Mouse (Mus musculus): ENCODE data around the gene Masp2. TPM values are rescaled to one million over a fixed set of nuclear protein-coding genes. Genes with fewer than 3 reads are reported as not detected.

Masp2 gene
- total RNA-seq, 2 experiments from 2014 or later: 1.7 to 2.6 TPM

DNA sequence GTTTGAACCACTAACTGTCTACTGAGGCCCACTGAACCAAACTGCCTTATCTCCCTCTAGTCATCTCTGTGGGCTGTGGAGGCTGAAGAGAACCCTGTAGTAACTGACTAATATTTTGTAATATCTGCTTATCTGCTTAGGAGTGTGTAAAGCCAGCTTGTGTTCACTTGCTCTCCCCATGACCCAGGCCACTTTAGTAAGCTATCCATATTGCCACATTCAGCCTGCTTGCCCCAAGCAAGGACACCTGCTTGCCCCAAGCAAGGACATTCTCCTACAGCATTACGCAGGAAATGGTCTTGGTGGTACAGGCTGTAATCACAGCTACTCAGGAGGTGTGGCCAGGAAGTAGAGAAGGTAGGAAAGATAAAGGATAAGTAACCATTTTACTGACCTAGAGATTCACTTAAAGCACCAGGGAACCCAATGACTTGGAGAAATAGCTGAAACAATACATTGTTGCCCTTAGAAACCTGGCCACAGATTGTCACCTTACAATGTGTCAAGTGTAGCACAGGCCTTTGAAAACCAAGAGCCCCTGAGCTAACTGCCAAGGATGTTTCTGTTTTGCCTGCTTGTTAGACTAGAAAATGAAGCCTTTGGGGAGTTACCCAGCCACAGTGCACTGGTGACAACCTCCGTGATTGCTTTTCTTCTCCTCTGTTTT lies 31.2 kb downstream of the Masp2 start:
- DNase-seq (ENCODE audit: low spot score in 2 of 2): no peak

DNA sequence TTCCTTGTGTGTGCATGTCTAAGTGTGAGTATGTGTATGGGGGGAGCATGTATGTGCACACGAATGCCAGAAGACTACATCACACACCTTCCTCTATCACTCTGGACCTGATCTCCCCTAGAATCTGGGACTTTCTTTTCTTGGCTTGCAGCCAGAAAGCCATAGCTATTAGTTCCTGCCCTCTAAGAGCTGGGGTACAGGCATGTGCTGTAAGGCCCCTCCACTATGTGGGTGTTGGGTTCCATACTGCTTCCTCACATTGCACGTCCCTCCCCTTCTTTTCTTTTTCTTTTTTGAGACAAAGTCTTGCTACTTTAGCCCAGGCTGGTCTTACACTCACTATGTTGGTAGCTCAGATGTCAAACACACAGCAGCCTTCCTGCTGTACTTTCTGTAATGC lies 33.0 kb downstream of the Masp2 start:
- no peak for DNase-seq (ENCODE audit: low spot score in 2 of 2)

DNA sequence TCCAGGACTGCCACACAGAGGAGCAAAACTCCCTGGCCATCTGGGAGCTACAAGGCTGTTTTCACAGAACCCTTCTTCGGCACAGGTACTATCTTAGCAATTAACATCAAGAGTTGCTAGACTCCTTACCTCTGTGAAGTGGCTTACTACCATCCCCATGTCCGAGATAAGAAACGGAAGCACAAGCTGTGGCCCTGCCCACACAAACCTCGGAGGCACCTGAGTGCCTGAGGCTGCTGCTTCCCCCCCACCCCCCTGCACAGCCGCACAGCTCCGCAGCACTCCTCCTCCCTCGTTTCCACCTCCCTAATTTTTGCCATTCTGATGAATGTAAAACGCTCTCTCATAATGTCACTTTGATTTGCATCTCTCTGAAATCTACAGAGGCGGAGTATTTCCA lies 35.9 kb downstream of the Masp2 start:
- DNase-seq (ENCODE audit: low spot score in 2 of 2): no peak

DNA sequence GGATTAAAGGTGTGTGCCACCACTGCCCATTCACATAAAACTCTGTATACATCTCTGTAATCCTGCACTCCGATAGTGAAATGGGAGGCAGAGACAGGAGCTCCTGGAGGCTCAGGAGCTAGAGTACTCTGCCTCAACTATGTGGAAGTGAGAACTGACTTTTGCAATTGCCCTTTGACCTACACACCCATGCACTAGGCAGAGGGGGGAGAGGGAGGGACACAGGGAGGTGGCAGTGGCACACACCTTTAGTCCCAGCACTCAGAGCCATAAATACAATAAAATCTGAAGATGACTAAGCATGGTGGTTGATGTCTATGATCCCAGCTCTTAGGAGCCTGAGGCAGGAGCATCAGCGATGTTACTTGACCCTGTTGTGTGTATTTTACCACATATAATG lies 37.1 kb downstream of the Masp2 start:
- DNase-seq (ENCODE audit: low spot score in 2 of 2): no peak

DNA sequence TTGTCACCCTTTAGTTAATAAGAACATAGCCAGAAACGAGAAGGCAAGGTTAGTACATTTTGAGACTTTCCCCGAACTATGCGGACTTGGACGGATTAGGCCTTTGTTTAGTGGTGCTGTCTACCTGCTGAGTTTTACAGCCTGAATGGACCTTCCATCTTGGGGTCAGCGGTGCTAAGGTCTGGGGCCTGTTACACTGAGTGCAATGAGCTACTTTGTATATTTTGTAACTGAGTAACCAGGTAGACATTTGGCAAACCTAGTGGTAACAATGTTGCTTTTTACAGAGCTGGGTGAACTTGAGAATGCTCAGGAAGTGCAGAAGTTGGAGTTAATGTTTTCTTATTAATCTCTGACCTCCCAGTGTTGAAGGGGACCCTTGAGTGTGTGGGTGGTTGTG lies 38.8 kb downstream of the Masp2 start:
- no peak for DNase-seq (ENCODE audit: low spot score in 2 of 2)

DNA sequence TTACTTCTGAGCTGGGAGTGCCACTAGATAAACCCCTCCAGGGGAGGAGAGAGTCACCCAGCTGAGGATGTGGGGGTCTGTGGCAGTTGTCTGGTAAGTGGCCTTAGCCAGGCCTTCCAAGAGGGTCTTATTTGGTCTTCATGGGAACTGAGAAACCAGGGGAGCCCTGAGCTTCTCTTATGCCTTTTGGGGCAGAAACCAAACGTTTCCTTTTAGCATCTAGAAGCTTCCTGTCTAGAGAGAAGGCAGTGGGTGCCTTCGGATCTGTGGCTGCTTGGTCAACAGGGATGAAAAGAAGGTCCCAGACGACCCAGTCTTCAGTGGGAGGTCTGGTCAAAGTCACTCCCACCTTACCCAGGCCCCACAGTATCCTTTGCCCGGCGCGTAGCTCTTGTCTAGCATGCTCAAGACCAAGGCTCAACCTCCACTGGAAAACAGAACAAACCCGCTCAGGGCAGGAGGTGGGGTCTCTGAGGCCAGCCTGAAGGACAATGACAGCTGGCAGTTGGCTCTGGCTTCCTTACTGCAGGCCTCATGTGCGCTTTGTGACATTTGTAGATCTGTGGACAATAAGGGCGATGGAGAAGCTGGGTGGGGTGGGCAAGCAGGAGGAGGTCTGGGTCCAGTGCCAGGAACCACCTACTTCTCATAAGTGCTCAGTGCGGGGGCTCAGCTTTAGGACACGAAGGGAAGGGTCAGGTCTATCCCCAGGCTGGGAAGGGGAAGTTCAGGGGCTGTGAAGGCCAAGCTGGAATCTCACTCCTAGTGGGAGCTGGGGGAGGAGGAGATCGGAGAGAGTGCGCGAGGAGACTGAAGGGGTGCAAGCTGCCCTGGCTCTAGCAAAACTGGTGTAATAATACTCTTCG lies 41.2 kb downstream of the Masp2 start, which contains the start of gene Gm572:
Gene Gm572 (plus strand): TSS at position 27 of the 866 bp plus-strand sequence.
- no peak for DNase-seq (ENCODE audit: low spot score in 2 of 2)

DNA sequence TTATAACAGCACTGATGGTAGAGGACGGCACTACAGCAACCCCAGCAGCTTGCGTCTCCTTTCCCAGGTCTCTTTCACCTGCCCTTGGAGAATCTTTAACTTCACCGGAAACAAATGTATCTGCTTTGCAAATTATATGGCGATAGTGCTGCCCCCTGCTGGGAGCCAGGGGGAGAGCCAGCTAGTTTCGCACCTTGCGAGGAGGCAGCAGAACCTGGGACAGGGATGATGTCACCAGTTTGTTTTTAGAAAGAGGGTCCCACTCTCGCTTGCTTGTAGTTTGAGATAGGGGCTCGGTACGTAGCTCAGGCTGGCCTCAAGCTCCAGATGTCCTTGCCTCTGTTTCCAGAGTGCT lies 41.8 kb downstream of the Masp2 start:
- DNase-seq (ENCODE audit: low spot score in 2 of 2): peak; percentile 39 to 66

DNA sequence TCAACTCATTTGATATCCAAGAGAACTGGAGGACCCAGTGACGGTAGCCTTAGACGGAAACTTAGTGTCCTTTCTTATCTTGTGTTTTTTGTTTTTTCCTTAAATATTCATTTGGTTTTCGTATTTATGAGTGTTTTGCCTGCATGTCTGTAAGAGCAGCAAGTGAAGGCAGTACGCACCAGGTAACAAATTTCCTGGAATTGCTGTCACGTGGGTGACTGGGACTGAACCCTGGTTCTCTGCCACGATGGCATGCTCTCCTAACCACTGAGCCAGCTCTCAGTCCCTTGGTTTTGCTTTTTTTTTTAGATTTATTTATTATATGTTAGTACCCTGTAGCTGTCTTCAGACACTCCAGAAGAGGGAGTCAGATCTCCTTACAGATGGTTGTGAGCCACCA lies 42.6 kb downstream of the Masp2 start:
- DNase-seq (ENCODE audit: low spot score in 2 of 2): no peak

DNA sequence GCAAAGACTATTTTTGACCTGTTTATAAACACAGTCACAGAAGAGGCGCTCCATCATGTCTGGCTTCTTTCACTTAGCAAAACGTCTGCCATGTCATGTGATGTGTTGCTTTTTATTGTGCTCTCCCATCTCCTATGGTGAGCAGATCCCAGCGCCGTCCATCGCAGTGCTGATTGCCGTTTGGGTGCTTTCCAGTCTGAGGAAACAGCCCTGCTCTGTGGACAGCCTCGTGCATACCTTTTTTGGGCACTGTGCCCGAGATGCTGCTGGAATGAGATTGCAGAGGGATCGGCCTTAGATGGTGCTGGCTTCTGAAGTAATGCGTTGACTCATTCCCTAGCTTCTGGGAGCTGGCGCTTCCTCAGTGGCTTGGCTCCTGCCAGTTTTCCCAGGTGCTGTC lies 44.3 kb downstream of the Masp2 start:
- DNase-seq (ENCODE audit: low spot score in 2 of 2): peak; percentile 40 to 54

DNA sequence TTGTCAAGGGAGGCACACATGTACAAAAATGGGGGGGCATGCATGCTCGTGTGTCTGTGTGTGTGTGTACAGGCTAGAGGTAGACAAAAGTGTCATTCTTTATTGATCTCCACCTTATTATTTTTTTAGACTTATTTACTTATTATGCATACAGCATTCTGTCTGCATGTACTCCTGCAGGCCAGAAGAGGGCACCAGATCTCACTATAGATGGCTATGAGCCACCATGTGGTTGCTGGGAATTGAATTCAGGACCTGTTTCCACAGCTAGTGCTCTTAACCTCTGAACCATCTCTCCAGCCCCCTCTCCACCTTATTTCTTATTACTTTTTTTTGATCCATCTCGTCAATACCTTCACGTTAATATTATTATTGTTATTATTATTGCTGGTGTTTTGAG lies 47.0 kb downstream of the Masp2 start:
- DNase-seq (ENCODE audit: low spot score in 2 of 2): no peak

DNA sequence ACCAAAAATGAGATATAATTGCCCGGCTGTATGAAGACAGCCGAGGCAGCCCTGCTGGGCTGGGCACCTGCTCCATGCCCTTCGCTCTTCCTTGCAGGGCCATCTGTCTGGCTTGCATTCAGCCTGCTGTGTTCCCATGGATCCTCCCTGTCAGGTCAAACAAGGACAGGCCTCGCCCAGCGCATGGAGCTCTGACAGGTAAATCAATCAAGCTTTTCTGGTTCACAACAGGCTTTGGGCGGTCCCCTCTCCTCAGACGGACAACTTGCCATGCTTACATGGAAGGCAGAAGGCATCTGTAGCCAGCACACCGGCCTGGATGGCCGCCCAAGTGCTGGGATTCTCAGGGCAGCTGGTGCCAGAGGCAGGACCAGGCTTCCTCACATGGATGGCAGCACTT lies 48.7 kb downstream of the Masp2 start:
- no peak for DNase-seq (ENCODE audit: low spot score in 2 of 2)

DNA sequence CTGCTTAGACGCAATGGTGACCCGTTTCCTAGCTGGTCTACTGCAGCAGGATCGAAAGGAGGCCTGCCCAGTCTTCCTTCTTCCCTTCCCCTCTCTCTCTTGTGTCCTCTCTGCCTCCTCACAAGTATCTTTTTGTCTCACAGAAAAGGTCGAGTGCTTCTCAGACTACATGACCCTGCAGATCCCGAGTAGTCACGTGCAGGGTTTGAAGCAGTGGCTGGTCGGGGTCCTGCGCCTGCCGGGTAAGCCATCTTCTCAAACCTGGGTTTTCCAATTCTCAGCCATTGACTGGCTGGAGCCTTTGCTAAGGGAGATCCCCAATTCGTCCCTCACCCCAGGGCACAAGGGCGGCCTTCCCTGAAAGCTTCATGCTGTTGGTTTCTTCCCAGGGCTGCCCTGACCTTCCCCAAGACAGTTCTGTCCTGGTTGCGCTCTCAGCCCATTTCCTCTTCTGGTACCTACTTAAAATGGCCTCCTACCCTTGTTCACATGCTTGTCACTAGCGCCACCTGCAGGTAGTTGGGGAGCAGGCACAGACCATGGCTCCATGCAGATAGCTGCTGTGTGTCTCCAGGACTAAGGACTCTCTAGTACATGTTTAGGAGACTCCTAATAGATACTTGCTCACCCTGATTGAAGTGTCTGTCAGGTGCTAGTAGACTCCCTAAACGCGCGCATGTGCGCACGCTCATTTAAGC lies 52.5 kb downstream of the Masp2 start:
- no peak for DNase-seq (ENCODE audit: low spot score in 2 of 2)

DNA sequence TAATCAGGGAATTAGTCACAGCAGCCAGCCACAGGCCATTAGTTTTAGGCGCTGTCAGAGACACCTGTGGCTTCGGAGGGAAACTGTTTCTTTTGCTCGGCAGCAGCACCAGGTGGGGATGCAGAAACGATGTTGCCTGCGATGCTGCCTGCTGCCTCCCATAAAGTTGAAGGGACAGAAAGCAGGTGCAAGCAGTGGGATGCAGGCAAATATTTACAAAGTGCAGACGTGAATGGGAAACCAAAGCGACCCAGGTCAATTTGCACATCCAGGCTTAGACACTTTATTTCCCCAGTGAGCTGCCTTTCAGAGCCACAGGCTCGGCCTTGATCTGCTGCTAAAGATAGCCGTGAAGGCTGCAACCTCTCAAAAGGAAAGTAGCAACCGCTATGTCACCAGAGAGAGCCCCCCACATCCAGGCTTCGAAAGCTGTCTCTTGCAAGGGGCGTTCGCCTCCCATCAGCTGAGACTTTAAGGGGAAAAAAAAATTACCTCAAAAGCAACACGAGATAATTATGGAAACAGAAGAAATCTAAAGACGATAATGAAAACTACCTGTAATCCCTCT lies 54.4 kb downstream of the Masp2 start:
- DNase-seq (ENCODE audit: low spot score in 2 of 2): no peak

DNA sequence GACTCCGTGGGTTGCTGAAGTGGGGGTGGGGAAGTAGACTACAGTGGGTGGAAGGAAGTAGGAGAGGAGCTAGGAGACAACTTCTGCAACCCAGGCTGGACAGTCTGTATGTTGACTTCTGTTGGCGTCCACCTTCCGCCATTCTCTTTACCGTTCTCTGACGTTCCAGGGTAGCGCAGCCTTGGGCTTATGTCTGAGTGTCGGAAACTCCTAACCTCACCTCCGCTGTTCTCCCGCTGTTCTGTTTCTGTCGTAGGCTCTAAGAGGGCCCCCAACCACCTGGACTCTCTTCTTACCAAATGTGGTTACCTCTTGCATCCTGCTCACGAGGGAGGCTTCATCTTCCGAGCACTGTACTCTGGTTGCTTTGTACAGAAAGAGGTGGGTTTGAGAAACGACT lies 55.4 kb downstream of the Masp2 start:
- no peak for DNase-seq (ENCODE audit: low spot score in 2 of 2)

DNA sequence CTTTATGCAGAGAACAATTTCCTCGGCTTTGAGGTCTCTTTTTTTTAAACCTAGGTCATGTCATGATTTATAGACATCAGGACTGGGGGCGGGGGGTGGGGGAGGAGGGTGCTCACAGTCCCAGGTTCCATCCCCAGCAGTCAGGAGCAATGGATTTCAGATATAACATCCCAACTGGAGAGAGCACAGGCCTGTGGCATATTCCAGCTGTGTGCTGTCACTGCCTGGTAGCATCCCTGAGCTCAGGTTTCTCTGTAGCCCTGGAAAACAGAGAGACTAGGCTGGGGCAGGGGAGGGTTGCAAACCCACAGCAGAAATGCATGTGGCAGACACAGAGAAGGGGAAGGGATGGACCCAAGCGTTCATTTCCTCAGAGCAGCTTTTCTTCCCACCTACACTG lies 57.8 kb downstream of the Masp2 start:
- no peak for DNase-seq (ENCODE audit: low spot score in 2 of 2)

DNA sequence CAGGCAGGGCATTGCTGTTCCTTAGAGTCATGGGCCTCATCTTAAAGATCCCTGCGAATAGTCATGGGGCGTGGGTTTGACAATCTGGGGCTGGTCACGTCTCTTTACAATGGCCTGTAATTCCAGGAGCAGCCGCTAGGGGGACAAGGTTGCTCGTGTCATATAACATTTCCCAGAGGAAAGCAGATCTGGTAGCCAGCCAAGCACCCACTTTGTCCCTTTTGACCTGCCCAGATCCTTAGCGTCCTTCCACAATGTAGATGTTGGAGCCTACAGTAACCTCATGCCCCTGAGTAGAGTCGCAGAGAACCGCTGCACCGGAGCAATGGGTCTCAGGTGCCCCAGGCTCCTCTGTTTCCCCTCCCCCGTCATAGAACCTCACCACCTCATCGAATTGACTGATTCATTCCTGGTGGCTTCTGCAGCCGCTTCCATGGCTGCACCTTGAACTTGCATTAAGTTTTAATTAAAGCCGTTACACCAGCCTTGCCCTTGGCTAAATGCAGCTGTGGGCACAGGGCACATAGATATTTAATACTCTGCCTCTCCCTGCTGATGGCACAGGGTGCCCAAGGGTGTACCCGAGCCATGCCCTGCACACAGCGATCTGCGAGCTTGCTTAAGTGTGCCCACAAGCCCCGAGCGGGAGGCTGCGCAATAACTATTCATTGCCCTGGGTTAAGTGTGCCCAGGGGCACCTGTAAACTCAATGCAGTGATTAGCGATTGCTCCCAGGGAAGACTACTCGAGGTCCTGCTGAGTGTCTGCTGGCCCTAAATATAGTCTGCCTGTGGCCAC lies 60.0 kb downstream of the Masp2 start:
- peak; percentile 45 to 64 for DNase-seq (ENCODE audit: low spot score in 2 of 2)

DNA sequence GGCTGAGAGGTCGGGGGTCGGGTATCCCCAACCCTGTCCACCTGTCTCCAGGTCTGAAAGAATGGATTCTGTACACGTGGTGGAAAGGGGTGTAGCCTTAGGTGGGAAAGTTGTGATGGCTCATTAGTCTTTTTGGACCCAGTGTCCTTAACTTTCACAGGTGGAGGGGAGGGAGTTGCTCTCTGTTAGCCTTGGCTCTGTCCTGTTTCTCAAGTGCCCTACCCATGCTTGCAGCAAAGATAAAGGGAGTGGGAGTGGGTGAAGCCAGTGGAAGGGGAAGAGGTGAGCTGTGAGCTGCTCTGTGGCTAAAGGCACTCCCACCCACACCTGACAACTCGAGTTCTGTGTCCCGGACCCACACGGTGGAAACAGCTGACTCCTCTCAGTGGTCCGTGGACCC lies 61.0 kb downstream of the Masp2 start:
- no peak for DNase-seq (ENCODE audit: low spot score in 2 of 2)

DNA sequence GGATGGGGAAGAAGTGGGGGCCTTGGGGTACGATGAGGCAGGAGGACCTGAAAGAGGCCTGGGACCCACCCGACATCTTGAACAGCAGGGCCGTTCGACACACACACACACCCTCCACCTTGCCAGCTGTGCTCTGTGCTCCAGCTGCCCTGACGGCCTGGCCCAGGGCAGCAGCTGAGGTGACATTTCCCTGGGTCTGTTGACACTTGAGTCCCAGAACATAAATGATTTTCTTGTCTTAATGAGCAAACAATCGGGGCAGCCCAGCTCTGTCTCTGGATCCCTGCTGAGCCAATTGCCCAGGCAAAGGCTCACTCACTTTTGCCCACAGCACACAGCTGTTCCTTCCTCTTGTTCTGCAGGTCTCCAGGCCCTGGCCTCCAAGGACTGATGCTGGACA lies 61.7 kb downstream of the Masp2 start:
- DNase-seq (ENCODE audit: low spot score in 2 of 2): no peak
